Mouse (Mus musculus) heart, postnatal 0 days (tissue): ENCODE measurements around the gene Pou5f1.

Source experiments
- CTCF ChIP-seq: IDR thresholded peaks from 2 replicates; pipeline ENCODE4 v1.5.1; 2016; ENCODE audit warnings: antibody characterized with exemption, control low read depth, low read depth
- EP300 ChIP-seq: IDR thresholded peaks from 2 replicates; pipeline ENCODE4 v1.6.1; 2016; ENCODE audit warnings: antibody characterized with exemption, low read depth

DNA sequence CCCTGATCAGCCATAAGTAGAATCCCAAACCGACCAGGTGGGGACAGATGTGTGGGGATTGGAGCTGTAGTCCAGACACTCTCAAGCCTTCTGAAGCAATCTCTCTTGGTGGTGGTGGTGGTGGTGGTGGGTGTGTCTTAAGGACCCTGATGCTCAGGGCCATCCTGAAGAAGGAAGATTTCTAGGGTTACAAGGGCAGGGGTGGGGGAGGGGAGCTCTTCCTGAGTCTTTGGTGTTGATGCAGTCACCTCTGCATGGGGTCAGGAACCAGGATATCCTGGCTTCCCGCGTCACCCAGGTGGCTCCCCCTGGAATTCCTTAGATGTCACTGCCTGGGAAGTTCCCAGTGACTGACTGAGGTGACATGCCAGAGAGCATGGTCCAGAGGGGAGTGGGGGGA is 26.5 kb downstream of the Pou5f1 start:
- TF ChIP-seq CTCF = no peak
- no peak for TF ChIP-seq EP300
